Mouse (Mus musculus): ENCODE results near the gene Cpt1a.

Gene Cpt1a

DNA sequence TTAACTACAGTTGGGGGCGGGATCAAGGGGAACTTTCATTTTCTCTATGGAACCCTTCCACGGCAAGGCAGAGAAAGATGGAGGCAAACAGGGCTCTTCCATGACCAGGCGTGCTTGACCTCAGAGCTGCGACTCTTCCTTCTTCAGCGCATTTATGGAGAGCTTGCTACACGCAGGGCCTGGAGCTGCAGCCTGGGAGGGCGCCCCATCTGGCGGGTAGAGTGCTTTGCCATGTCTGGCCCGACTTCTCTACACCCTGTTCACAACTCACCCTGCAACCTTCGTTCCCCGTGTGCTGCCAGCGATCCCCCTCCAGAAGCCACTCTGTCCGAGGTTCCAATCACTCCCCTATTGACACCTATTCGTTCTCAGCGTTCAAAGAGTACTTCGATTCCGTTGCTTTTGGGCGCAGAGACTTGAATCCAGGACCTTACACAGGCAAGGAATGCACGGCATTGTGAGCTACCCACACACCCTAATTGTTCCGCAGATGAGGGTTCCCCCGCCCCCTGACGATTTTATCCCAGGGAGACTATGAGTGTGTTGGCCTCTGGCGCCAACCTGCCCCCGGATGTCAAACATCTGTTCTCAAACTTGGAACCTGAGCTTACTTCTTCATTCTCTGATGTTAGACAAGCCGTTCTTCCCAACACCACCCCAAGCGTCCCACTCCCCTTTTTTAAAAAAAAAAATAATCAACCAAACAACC, at the start of gene Cpt1a:
Cpt1a (plus strand) TSS at position 74 of the 709 bp plus-strand sequence.
- peak; percentile 51 for DNase-seq

- no peak for DNase-seq
Measured at GRCm38 (mm10) chr19:3273331-3273730, 48.8 kb upstream of the Cpt1a start.

GRCm38 (mm10) chr19:3275744-3276365, 46.3 kb upstream of the Cpt1a start:
- DNase-seq = no peak

GRCm38 (mm10) chr19:3281886-3282285, 40.2 kb upstream of the Cpt1a start:
- no peak for DNase-seq

GRCm38 (mm10) chr19:3282572-3283467, 39.3 kb upstream of the Cpt1a start, which contains the start of the genes Mrpl21 and Ighmbp2:
TSS of gene Mrpl21 (plus strand) at chr19:3282901.
TSS of gene Ighmbp2 (minus strand) at chr19:3283017.
- DNase-seq = peak; percentile 86

- DNase-seq = no peak
Measured at GRCm38 (mm10) chr19:3289006-3289405, 33.1 kb upstream of the Cpt1a start.

DNA sequence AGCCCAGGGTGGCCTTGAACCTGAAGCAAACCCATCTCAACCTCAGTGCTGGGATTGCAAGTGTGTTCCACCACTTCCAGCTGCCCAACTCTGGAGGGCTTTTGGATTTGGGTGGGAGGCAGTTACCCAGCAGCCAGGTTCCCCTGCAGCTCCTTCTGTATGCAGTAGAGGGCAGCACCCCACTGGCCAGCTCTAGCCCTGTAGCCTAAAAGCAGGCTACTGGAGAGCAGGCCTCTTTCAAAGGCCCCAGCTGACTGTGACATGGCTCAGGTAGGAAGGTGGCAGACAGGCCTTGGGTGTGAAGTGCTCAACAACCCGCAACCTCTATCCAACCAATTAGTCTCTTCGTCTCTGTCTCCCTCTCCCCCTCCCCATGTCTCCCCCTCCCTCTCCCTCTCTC, 30.1 kb upstream of the Cpt1a start:
- DNase-seq = peak; percentile 55

GRCm38 (mm10) chr19:3292993-3293392, 29.1 kb upstream of the Cpt1a start:
- no peak for DNase-seq

DNA sequence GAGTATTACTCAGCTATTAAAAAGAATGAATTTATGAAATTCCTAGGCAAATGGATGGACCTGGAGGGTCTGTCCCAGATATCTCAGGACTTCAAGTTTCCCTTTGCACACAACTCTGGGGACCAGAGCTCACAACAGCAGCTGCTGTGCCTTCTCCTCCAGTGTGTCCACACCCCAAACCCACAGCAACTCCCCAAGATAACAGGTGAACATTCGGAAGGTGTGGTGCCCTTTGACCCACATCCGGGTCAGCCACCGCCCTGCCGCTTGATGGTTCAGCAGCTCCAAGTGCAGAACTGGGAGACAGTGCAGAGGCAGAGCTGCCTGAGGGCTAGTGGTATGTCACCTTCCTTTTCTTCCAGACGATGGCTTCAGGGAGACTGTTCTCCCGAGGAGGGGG, 26.9 kb upstream of the Cpt1a start:
- DNase-seq = no peak

DNA sequence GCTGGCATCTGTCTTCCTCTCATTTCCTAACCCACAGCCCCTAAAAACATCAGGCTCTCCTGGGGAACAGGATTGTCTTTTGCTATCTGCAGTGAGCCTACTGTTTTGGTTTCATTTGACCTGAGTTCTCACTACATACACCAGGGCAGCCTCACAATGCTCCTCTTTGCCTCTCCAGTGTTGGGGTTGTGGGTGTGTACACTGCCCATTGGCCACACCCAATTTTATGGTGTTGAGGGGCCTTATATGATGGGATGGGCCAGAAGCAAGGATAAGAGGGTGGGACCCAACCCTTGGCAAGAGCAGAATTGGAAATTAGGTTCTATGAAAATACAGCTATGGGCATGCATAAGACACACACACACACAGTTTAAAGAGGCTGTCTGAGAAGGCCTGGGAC, 25.1 kb upstream of the Cpt1a start:
- DNase-seq = no peak

GRCm38 (mm10) chr19:3297775-3298174, 24.4 kb upstream of the Cpt1a start:
- no peak for DNase-seq

- no peak for DNase-seq
Measured at GRCm38 (mm10) chr19:3304017-3304416, 18.1 kb upstream of the Cpt1a start.

DNA sequence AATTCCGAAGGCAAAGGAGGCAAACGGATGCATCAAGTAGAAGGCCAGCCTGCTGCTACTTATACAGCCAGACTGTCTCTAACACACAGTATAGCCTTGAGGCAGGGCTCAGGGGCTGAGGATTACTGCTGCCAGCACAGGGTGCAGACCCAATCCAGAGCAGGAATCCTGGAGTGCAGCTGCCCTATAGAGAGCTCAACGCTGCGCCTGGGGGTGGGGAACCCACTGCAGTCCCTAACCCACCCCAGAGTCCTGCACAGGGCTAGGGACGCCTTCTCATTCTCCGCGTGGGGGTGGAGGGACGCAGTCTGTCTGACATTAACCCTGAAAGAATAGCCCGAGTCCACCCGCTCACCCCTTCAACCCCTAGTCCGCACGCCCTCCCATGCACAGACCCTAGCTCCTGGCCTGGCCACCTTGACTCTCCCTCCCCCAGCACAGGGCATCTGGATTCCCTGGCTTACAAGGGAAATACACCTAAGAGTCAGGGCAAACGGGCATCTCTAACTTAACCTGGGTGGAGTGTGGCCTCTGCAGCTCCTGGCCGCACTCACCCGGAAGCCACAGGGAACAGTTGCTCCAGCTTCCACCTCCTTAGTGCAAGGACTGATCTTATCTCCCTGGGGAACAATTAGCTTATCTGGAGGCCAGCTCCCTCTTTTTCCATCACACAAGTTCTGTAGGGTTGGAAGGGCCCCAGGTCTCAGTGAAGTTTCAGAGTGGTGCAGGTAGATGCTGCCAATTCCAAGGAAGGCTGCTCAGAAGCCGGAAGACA, 14.8 kb upstream of the Cpt1a start:
- DNase-seq = no peak

GRCm38 (mm10) chr19:3319341-3319740, 2.8 kb upstream of the Cpt1a start:
- no peak for DNase-seq

DNA sequence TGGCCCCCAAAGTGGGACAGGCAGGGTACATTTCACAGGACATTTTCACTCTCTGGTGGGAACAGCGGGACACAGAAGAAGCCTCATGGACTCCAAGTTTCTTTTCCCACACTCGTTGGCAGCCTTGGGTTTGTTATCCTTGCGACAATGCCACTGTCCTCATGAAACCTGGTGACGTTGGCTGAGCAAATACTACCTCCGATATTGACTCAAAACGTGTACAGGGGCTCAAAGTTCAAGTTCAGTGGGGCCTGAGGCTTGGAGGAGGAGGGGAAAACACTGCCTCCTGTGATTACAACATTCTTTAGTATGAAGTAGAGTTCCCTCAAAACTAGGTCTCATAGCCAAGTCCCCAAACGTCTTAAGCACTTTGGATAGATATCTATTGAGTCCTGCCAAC, 2.0 kb upstream of the Cpt1a start:
- no peak for DNase-seq

- DNase-seq = no peak
Measured at GRCm38 (mm10) chr19:3320801-3321200, 1.3 kb upstream of the Cpt1a start.

GRCm38 (mm10) chr19:3321617-3322016, 517 bp upstream of the Cpt1a start:
- DNase-seq = peak; percentile 38

DNA sequence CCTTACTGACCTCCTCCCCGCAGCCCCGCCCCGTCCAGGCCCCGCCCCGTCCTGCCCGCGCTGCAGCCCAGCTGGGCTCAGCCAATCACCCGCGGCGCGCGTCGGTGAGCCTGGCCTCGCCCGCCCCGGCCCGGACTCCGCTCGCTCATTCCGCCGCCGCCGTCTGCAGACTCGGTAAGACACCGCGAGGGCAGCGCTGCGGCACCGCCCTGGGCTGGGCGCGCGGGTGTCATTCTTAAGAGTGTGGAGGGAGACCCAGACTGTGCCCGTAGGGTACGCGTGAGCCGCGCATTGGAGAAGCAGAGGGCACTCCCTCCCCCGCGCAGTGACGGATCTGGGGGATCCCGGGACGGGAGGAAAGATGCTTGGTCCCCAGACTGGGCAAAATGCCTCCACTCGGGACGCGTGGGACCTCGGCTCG, 1.1 kb downstream of the Cpt1a start:
- DNase-seq = peak; percentile 74

DNA sequence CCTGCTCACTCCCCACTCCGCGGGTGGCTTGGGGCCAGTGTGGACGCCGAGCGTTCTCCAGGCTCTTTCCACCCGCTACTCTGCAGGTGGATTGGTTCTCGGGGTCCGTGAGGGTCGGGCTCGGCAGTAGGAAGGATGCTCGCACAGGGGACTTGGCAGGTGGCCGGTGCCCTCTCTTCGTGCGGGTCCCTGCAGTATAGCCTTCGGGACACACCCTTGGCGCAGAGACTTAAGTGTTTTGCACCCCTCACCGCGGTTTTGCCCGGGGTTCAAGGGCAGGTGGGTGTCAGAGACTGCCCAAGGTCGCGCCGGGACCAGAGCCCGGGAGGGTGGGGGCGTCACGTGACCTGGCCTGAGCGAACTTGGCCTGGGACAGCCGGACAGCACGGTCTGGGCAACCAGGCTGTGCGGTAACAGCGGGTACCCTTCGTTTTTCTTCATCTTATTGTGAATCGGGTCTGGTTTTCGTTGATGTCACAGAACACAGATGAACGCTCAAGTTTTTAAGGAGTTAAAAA, 1.7 kb downstream of the Cpt1a start:
- peak; percentile 42 for DNase-seq

GRCm38 (mm10) chr19:3324271-3324811, 2.2 kb downstream of the Cpt1a start:
- no peak for DNase-seq

- peak; percentile 71 for DNase-seq
Measured at GRCm38 (mm10) chr19:3324931-3325711, 3.0 kb downstream of the Cpt1a start.

Data from right cerebral cortex, postnatal 14 days (tissue).